Mouse (Mus musculus) myocyte (in vitro differentiated cells): ENCODE data around the gene Nnmt. TPM values are rescaled to one million over a fixed set of nuclear protein-coding genes. Genes with fewer than 3 reads are reported as not detected.

Experiments
- H3K27me3 ChIP-seq: one replicate; pipeline ENCODE4 v1.6.1; 2011; ENCODE audit not compliant: control insufficient read depth, insufficient read depth, insufficient read length
- H3K36me3 ChIP-seq: one replicate; pipeline ENCODE4 v1.6.1; 2011; ENCODE audit not compliant: control insufficient read depth, insufficient read depth
- H3K4me2 ChIP-seq: one replicate; pipeline ENCODE4 v1.6.1; 2011; ENCODE audit warnings: low read depth, control low read depth
- H3K4me3 ChIP-seq: one replicate; pipeline ENCODE4 v1.5.1; 2011; ENCODE audit warnings: mild to moderate bottlenecking, control low read depth, moderate library complexity
- H3K79me2 ChIP-seq: one replicate; pipeline ENCODE4 v1.6.1; 2011; ENCODE audit not compliant: control insufficient read depth, insufficient read depth
- H3ac ChIP-seq: one replicate; pipeline ENCODE4 v1.6.1; 2011; ENCODE audit not compliant: control insufficient read depth, insufficient read length
- CEBPB ChIP-seq: IDR thresholded peaks from 2 replicates; pipeline ENCODE4 v1.6.1; 2011; ENCODE audit warnings: mild to moderate bottlenecking, moderate library complexity; ENCODE audit not compliant: poor library complexity, insufficient read depth, severe bottlenecking
- E2F4 ChIP-seq: IDR thresholded peaks from one replicate; pipeline ENCODE4 v1.6.1; 2011; ENCODE audit warnings: mild to moderate bottlenecking, control low read depth, moderate library complexity; ENCODE audit not compliant: insufficient read depth
- MAX ChIP-seq: IDR thresholded peaks from one replicate; pipeline ENCODE4 v1.6.1; 2011; ENCODE audit warnings: low read depth, mild to moderate bottlenecking, control low read depth
- MYOD1 ChIP-seq, 3 experiments: IDR thresholded peaks; one replicate each; pipeline ENCODE4 v1.6.1; 2011; ENCODE audit warnings: control low read depth in 2 of 3, low read depth in 2 of 3, mild to moderate bottlenecking in 2 of 3, moderate library complexity in 1 of 3; ENCODE audit not compliant: insufficient read length in 2 of 3, control insufficient read depth in 1 of 3
- MYOG ChIP-seq, 3 experiments: IDR thresholded peaks; one replicate each; pipeline ENCODE4 v1.6.1; 2011; ENCODE audit warnings: control low read depth in 2 of 3, low read depth in 2 of 3, mild to moderate bottlenecking in 2 of 3; ENCODE audit not compliant: insufficient read length in 2 of 3, control insufficient read depth in 1 of 3, insufficient read depth in 1 of 3
- POLR2A ChIP-seq: IDR thresholded peaks from one replicate; pipeline ENCODE4 v1.6.1; 2011; ENCODE audit warnings: low read depth, mild to moderate bottlenecking, control low read depth, moderate library complexity; ENCODE audit not compliant: insufficient read length
- POLR2AphosphoS2 ChIP-seq: IDR thresholded peaks from one replicate; pipeline ENCODE4 v1.6.1; 2011; ENCODE audit warnings: low read depth, control low read depth; ENCODE audit not compliant: insufficient read length
- REST ChIP-seq: IDR thresholded peaks from one replicate; pipeline ENCODE4 v1.6.1; 2011; ENCODE audit warnings: mild to moderate bottlenecking, control low read depth, moderate library complexity; ENCODE audit not compliant: insufficient read depth, insufficient read length
- SRF ChIP-seq: IDR thresholded peaks from one replicate; pipeline ENCODE4 v1.6.1; 2011; ENCODE audit warnings: low read depth; ENCODE audit not compliant: control insufficient read depth, insufficient read length
- TCF12 ChIP-seq: IDR thresholded peaks from one replicate; pipeline ENCODE4 v1.6.1; 2011; ENCODE audit warnings: mild to moderate bottlenecking, control low read depth; ENCODE audit not compliant: poor library complexity, insufficient read depth, severe bottlenecking
- TCF3 ChIP-seq: IDR thresholded peaks from one replicate; pipeline ENCODE4 v1.6.1; 2011; ENCODE audit warnings: low read depth, control low read depth; ENCODE audit not compliant: insufficient read length
- USF1 ChIP-seq: IDR thresholded peaks from one replicate; pipeline ENCODE4 v1.6.1; 2011; ENCODE audit warnings: low read depth, mild to moderate bottlenecking, control low read depth, moderate library complexity
- polyA plus RNA-seq: library from polyadenylated mRNA; unstranded; fragments of >200 nt; fragmentation: generic; extraction: Trizol; gene quantifications from one replicate; pipeline ENCODE4 v1.2.1, GENCODE M21; 2012; ENCODE audit warnings: missing spikeins

Gene Nnmt
- polyA plus RNA-seq, 1 experiment = 4.3 TPM

DNA sequence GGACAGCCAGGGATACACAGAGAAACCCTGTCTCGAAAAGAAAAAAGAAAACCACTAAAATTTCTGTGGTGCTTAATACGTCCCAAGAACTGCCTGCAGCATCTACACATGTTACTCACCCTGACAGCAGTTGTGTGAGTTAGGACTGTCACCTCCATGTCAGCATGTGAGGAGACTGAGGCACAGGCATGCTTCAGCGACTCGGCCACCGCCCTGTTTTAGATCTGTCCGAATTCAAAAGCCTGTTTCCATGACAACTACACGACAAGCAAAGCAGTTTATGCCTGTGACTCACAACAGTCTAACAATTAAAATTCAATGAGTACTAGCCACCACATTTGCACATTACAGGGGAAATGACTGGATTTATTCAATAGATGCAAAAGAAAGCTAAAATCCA lies 2.5 kb upstream of the Nnmt start:
- Histone ChIP-seq H3ac (no peak overlapping the region), H3K27me3 (no peaks in the 10 kb centered on the region), H3K4me3 (no peak overlapping the region), H3K36me3 (no peaks in the 10 kb centered on the region), H3K4me2 (no peak overlapping the region), H3K79me2 (no peaks in the 10 kb centered on the region)
- no peak for TF ChIP-seq MYOG (IDR thresholded peaks at IDR 0.05; ENCODE audit: control insufficient read depth in 1 of 3, insufficient read depth in 1 of 3, insufficient read length in 2 of 3, low read depth in 2 of 3)
- TF ChIP-seq TCF3 = no peak
- no peak for TF ChIP-seq MYOD1 (IDR thresholded peaks at IDR 0.05; ENCODE audit: control insufficient read depth in 1 of 3, insufficient read length in 2 of 3, low read depth in 2 of 3)
- TF ChIP-seq POLR2A = no peak
- no peak for TF ChIP-seq MAX
- TF ChIP-seq CEBPB = no peak
- TF ChIP-seq TCF12 = no peak
- TF ChIP-seq POLR2AphosphoS2 = no peak
- TF ChIP-seq REST = no peak
- no peak for TF ChIP-seq SRF
- TF ChIP-seq USF1 = no peak
- no peak for TF ChIP-seq E2F4

- Histone ChIP-seq H3K27me3 (no peaks in the 10 kb centered on the region), H3ac (no peak overlapping the region), H3K36me3 (no peaks in the 10 kb centered on the region), H3K4me3 (no peak overlapping the region), H3K4me2 (no peak overlapping the region), H3K79me2 (no peaks in the 10 kb centered on the region)
- no peak for TF ChIP-seq TCF12
- TF ChIP-seq MYOG (IDR thresholded peaks at IDR 0.05; ENCODE audit: control insufficient read depth in 1 of 3, insufficient read depth in 1 of 3, insufficient read length in 2 of 3, low read depth in 2 of 3) = no peak
- no peak for TF ChIP-seq MAX
- no peak for TF ChIP-seq MYOD1 (IDR thresholded peaks at IDR 0.05; ENCODE audit: control insufficient read depth in 1 of 3, insufficient read length in 2 of 3, low read depth in 2 of 3)
- no peak for TF ChIP-seq SRF
- TF ChIP-seq POLR2A = no peak
- no peak for TF ChIP-seq TCF3
Measured at GRCm38 (mm10) chr9:48606171-48606570, 1.2 kb upstream of the Nnmt start.

- no peak overlapping the region for H3ac ChIP-seq
- no peaks in the 10 kb centered on the region for H3K36me3 ChIP-seq
- H3K27me3 ChIP-seq = no peaks in the 10 kb centered on the region
- no peaks in the 10 kb centered on the region for H3K79me2 ChIP-seq
- TF ChIP-seq MAX (no peak), TCF3 (no peak), CEBPB (no peak), POLR2AphosphoS2 (no peak), USF1 (no peak), MYOG (IDR thresholded peaks at IDR 0.05; ENCODE audit: control insufficient read depth in 1 of 3, insufficient read depth in 1 of 3, insufficient read length in 2 of 3, low read depth in 2 of 3) (no peak), E2F4 (no peak), SRF (no peak), POLR2A (no peak), REST (no peak), TCF12 (no peak), MYOD1 (IDR thresholded peaks at IDR 0.05; ENCODE audit: control insufficient read depth in 1 of 3, insufficient read length in 2 of 3, low read depth in 2 of 3) (no peak)
- no peak overlapping the region for H3K4me3 ChIP-seq
- H3K4me2 ChIP-seq = no peak overlapping the region
Measured at GRCm38 (mm10) chr9:48605697-48606096, 744 bp upstream of the Nnmt start.

DNA sequence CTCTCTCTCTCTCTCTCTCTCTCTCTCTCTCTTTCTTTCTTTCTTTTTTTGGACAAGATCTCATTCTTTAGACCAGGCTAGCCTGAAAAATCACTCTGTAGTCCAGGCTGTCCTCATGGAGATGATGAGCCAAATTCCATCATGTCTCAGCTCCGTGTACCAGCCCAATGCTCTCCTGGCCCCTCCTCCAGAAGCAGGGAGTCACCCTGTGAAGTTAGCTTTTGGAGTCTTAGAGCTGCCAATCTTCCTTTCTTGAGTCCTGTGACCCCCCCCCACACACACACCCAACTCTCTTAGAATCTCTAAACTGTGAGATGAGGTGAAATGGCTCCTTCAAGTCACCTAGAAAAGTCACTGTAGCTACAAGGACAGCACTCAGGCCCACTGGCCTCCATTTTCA lies 727 bp downstream of the Nnmt start:
- Histone ChIP-seq H3K4me3 (no peak overlapping the region), H3K36me3 (no peaks in the 10 kb centered on the region), H3K27me3 (no peaks in the 10 kb centered on the region), H3K79me2 (no peaks in the 10 kb centered on the region), H3K4me2 (no peak overlapping the region), H3ac (no peak overlapping the region)
- TF ChIP-seq MYOG (IDR thresholded peaks at IDR 0.05; ENCODE audit: control insufficient read depth in 1 of 3, insufficient read depth in 1 of 3, insufficient read length in 2 of 3, low read depth in 2 of 3) (no peak), POLR2AphosphoS2 (no peak), CEBPB (no peak), SRF (no peak), TCF12 (no peak)

- Histone ChIP-seq H3K36me3 (no peaks in the 10 kb centered on the region), H3K27me3 (no peaks in the 10 kb centered on the region), H3K4me2 (no peak overlapping the region), H3K79me2 (no peaks in the 10 kb centered on the region), H3ac (no peak overlapping the region), H3K4me3 (no peak overlapping the region)
- TF ChIP-seq TCF3 = no peak
- TF ChIP-seq E2F4 = no peak
- no peak for TF ChIP-seq MAX
- TF ChIP-seq MYOD1 (IDR thresholded peaks at IDR 0.05; ENCODE audit: control insufficient read depth in 1 of 3, insufficient read length in 2 of 3, low read depth in 2 of 3) = no peak
- TF ChIP-seq CEBPB = no peak
- TF ChIP-seq USF1 = no peak
- no peak for TF ChIP-seq POLR2A
- no peak for TF ChIP-seq MYOG (IDR thresholded peaks at IDR 0.05; ENCODE audit: control insufficient read depth in 1 of 3, insufficient read depth in 1 of 3, insufficient read length in 2 of 3, low read depth in 2 of 3)
- TF ChIP-seq SRF = no peak
- no peak for TF ChIP-seq TCF12
- no peak for TF ChIP-seq POLR2AphosphoS2
- TF ChIP-seq REST = no peak
Measured at GRCm38 (mm10) chr9:48600881-48601280, 4.1 kb downstream of the Nnmt start.
